Mouse (Mus musculus) limb, embryonic 10.5 days (tissue): ENCODE measurements around the gene Tlk1. TPM values are rescaled to one million over a fixed set of nuclear protein-coding genes. Genes with fewer than 3 reads are reported as not detected.

Source experiments
- DNase-seq: peaks from one replicate; pipeline ENCODE4 v3.0.0-alpha.2; 2017; ENCODE audit warnings: low spot score
- H3K27ac ChIP-seq: fragments of 300-500 bp; sonication (generic); 2 replicates; pipeline ENCODE4 v1.5.1; 2016; ENCODE audit warnings: mild to moderate bottlenecking
- H3K27me3 ChIP-seq: fragments of 300-500 bp; sonication (generic); 2 replicates; pipeline ENCODE4 v1.6.1; 2016; ENCODE audit warnings: low read depth, mild to moderate bottlenecking; ENCODE audit not compliant: poor library complexity, severe bottlenecking
- H3K36me3 ChIP-seq: fragments of 300-500 bp; sonication (generic); 2 replicates; pipeline ENCODE4 v1.6.1; 2016; ENCODE audit warnings: mild to moderate bottlenecking, moderate library complexity
- H3K4me1 ChIP-seq: fragments of 300-500 bp; sonication (generic); 2 replicates; pipeline ENCODE4 v1.6.1; 2016
- H3K4me3 ChIP-seq: fragments of 300-500 bp; sonication (generic); 2 replicates; pipeline ENCODE4 v1.5.1; 2016; ENCODE audit warnings: mild to moderate bottlenecking, moderate library complexity
- H3K9me3 ChIP-seq: fragments of 300-500 bp; sonication (generic); replicated peaks from 2 replicates; pipeline ENCODE4 v1.6.1; 2016; ENCODE audit warnings: mild to moderate bottlenecking
- WGBS: fragments of 180-500 bp; shearing (Covaris S2); methylation state at CpG from one replicate; pipeline ENCODE4 v1.1.7; 2016; 5-methylcytosine and 5-hydroxymethylcytosine counted together
- polyA plus RNA-seq: library from polyadenylated mRNA; unstranded; fragments of >200 nt; fragmentation: Nextera tagmentation; extraction: Ambion mirVana; gene quantifications from 2 replicates; pipeline ENCODE4 v1.2.1, GENCODE M21; 2016

The Tlk1 gene
- polyA plus RNA-seq, 1 experiment from 2014 or later: 27.6 TPM

DNA sequence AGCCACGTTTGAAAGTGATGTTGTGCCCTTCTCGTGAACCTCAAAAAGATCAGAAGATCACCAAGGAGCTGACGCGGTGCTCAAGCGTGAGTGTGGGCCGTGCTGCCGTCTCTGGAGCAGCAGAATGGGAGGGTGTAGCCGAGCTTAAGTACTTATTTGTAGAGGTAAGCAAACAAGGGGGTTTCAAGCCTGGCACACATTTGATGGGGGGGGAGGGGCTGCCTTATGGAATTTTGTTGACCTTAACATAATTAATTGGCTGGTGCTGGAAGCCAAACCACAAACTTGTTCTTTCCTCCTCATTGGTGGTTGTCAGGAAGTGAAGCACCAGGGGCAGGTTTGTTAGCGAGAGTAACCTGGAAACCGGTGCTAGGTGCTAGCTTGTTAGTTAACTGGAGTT, 129.8 kb downstream of the Tlk1 start:
- WGBS: 91% methylated on average over 10 of the region's 10 CpGs
- H3K36me3 ChIP-seq: peaks cover 32% of the 10 kb centered on the region
- DNase-seq: no peak
- H3K4me1 ChIP-seq: no peaks in the 10 kb centered on the region
- H3K27me3 ChIP-seq: no peaks in the 10 kb centered on the region
- H3K27ac ChIP-seq: no peak overlapping the region
- no peak overlapping the region for H3K4me3 ChIP-seq
- H3K9me3 ChIP-seq: no peaks in the 10 kb centered on the region

DNA sequence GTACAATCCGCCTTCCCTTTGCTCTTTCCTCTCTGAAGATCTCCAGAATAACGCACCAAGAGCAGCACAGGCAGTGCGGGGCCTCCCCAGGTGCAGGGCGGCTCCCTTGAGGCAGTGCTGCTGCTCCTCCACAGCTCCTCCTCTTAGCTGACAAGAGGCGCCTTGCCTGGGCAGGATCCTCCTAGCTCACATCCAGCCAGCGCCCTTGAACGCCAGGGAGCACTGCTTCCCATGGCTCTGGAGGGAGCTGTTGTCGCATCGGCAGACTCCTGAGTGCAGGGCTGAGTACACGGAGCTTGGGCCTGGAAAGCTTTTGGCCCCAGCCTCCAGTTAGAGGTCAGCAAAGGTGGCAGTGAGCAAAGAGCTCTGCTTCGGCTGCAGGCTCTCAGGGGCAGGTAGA, 135.3 kb downstream of the Tlk1 start:
- H3K27ac ChIP-seq: no peak overlapping the region
- H3K27me3 ChIP-seq: no peaks in the 10 kb centered on the region
- no peaks in the 10 kb centered on the region for H3K9me3 ChIP-seq
- no peaks in the 10 kb centered on the region for H3K4me1 ChIP-seq
- H3K36me3 ChIP-seq: peaks cover 85% of the 10 kb centered on the region
- no peak for DNase-seq
- no peak overlapping the region for H3K4me3 ChIP-seq
- WGBS: 89% methylated on average over 11 of the region's 11 CpGs

DNA sequence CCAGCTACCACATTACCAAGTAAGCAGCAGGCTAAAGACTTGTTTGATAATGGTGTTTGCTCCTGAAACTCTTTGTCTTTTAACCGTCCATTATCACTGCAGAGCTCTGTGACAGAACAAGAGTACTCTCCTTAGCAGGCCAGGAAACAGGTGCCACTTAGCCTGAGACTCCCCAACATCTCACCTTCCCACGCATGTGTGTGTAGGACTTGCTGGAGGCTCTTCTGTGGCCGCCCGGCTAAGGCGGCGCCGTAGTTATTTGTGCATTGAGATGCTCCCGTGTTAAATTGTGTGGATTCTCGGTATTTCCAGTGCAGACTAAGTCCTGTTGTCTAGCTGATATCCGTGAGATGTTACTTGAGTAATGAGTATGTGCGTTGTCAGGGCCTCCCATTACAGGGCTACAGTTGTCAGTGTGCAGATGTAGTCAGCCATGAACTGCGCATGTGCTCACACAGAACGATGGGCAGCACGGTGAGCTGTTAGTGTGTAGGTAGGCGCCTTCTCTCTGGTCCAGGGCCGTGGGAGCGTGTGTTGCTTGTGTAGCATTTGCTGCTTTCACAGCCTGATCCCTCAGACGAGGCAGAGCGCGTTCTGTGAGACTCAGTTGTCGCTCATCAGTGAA, 137.0 kb downstream of the Tlk1 start:
- H3K27ac ChIP-seq: no peak overlapping the region
- no peak for DNase-seq
- WGBS: 96% methylated on average over 21 of the region's 21 CpGs
- H3K4me1 ChIP-seq: no peaks in the 10 kb centered on the region
- H3K9me3 ChIP-seq: no peaks in the 10 kb centered on the region
- no peaks in the 10 kb centered on the region for H3K27me3 ChIP-seq
- H3K36me3 ChIP-seq: peaks cover 100% of the 10 kb centered on the region
- no peak overlapping the region for H3K4me3 ChIP-seq

DNA sequence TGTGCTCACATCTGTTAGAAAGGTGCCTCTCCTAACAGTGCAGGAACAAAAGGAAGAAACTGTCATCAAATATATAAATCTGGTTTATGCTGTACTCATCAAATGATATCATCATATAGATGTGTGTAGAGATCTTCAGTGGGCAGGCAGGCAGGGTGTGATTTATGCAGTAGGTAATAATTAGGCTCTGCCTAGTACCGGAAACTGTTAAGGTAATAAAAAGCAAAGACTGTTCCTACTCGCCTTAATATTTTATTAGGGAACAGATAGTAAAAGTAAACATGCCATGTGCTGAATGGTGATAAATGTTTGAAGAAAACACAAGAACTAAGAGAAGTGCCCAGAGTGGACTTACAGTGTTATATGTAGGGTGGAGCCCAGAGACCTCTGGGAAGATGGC, 143.2 kb downstream of the Tlk1 start:
- H3K4me1 ChIP-seq: no peaks in the 10 kb centered on the region
- 80% methylated on average over 2 of the region's 2 CpGs for WGBS
- H3K27me3 ChIP-seq: no peaks in the 10 kb centered on the region
- no peaks in the 10 kb centered on the region for H3K9me3 ChIP-seq
- DNase-seq: no peak
- no peak overlapping the region for H3K27ac ChIP-seq
- H3K4me3 ChIP-seq: no peak overlapping the region
- peaks cover 96% of the 10 kb centered on the region for H3K36me3 ChIP-seq

DNA sequence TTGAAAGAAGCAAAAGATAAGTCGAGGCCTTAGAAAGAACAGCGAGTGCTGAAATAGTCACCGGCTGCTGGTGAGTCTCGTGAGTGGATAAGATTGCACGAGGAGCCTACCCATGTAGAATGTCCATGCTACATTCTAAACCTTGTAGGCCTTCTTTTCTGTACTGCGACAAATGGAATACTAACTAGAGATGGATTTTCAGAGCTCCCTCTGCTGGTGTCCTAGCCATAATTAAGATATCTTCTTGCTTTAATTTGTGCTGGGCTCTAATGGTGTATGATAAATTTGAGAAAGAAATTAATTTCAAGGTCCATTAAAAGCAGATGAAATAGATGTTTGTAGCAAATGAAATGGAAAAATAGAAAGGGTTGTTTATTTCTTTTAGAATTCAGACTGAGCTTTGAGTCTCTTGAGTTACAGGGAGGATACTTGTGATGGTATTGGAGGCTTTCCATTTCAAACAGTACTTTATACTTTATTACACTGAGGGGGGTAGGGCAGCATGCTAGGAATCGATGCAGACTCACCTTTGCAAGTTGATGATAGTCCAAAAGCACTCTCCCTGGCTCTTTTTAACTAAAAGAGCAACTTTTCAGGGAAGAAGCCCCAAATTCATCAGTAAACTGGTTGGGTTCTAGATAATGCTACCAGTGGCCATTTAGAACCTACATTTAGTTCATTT, 151.9 kb downstream of the Tlk1 start:
- 92% methylated on average over 7 of the region's 7 CpGs for WGBS
- H3K4me3 ChIP-seq: no peak overlapping the region
- no peak for DNase-seq

GRCm38 (mm10) chr2:70672476-70672875, 153.1 kb downstream of the Tlk1 start:
- Histone ChIP-seq H3K27ac (no peak overlapping the region), H3K4me3 (no peak overlapping the region)

More for the DNA sequence above, 151.9 kb downstream of the Tlk1 start:
- H3K9me3 ChIP-seq: no peaks in the 10 kb centered on the region
- no peaks in the 10 kb centered on the region for H3K4me1 ChIP-seq
- H3K27me3 ChIP-seq: no peaks in the 10 kb centered on the region
- H3K36me3 ChIP-seq: peaks cover 11% of the 10 kb centered on the region
- H3K27ac ChIP-seq: no peak overlapping the region

DNA sequence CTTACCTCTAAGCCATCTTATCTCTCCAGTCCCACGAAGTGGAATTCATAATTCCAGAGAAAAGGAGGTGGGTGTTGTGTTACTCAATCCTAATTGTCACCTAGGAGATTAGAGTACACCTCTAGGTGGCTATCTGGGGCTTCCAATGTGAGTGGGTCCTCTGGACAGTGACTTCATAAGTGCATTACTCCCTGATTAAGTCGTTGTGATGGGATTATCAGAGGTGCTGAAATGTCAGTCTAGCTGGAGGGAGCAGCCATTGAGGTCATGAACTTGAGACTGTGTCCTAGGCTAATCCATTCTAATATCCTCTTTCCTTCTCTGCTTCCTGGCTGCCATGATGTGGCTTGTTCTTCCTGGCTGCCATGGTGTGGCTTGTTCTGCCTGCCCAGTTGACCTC, 155.6 kb downstream of the Tlk1 start:
- no peak for DNase-seq
- H3K4me3 ChIP-seq: no peak overlapping the region
- no peaks in the 10 kb centered on the region for H3K4me1 ChIP-seq
- 72% methylated on average over 2 of the region's 2 CpGs for WGBS
- H3K27ac ChIP-seq: no peak overlapping the region
- no peaks in the 10 kb centered on the region for H3K9me3 ChIP-seq
- no peaks in the 10 kb centered on the region for H3K27me3 ChIP-seq
- peaks cover 18% of the 10 kb centered on the region for H3K36me3 ChIP-seq

More at GRCm38 (mm10) chr2:70672476-70672875, 153.1 kb downstream of the Tlk1 start:
- Histone ChIP-seq H3K27me3 (no peaks in the 10 kb centered on the region), H3K9me3 (no peaks in the 10 kb centered on the region), H3K4me1 (no peaks in the 10 kb centered on the region), H3K36me3 (peaks cover 2% of the 10 kb centered on the region; the same call in 1 of the 2 replicates)
- DNase-seq: no peak
- 86% methylated on average over 2 of the region's 2 CpGs for WGBS

DNA sequence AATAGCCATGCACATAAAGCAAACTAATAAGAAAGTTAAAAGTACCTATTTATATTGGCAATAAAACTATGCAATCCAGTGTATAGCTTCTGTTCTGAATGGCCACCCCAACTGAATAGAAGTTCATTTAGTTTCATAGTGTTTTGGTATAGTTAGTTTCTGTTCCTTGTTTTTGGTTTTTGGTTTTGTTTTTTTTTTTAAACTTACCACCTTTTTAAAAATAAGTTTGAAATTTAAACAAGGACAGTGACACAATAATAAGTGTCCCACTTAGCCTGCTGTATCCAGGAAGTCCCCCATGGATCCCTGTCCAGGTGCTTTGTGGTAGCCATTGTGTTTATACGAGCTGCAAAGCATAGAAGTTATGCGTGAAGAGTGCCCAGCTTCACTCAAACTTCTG, 156.3 kb downstream of the Tlk1 start:
- WGBS: 94% methylated on average over 2 of the region's 2 CpGs

GRCm38 (mm10) chr2:70667016-70667415, 158.5 kb downstream of the Tlk1 start:
- H3K4me1 ChIP-seq: peaks cover 9% of the 10 kb centered on the region
- H3K27me3 ChIP-seq: no peaks in the 10 kb centered on the region
- H3K4me3 ChIP-seq: no peak overlapping the region
- H3K36me3 ChIP-seq: peaks cover 26% of the 10 kb centered on the region
- H3K9me3 ChIP-seq: no peaks in the 10 kb centered on the region
- WGBS: 93% methylated on average over 7 of the region's 7 CpGs
- no peak overlapping the region for H3K27ac ChIP-seq
- DNase-seq: no peak

More for the DNA sequence above, 156.3 kb downstream of the Tlk1 start:
- H3K27me3 ChIP-seq: no peaks in the 10 kb centered on the region
- no peaks in the 10 kb centered on the region for H3K4me1 ChIP-seq
- DNase-seq: no peak
- H3K36me3 ChIP-seq: peaks cover 23% of the 10 kb centered on the region
- H3K4me3 ChIP-seq: no peak overlapping the region
- H3K27ac ChIP-seq: no peak overlapping the region
- no peaks in the 10 kb centered on the region for H3K9me3 ChIP-seq

DNA sequence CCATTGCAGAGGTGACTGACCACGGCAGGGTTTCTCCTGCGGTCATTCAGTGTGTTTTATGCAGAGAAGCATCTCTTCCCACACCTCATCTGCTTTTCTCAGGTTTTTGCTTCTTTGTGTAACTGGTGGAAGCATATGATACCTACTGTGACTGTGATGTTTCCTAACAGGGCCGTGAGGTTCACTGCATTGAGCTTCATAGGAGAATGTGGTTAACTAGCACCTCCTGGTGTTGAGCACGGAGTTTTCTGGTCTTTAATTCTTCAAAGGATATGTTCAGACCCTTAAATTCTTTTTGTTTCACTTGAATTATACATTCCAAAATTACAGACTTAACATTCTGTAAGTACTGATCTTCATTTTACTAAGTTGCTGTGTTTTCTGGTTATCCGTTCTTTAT, 161.8 kb downstream of the Tlk1 start:
- 91% methylated on average over 5 of the region's 5 CpGs for WGBS
- DNase-seq: no peak
- H3K9me3 ChIP-seq: no peaks in the 10 kb centered on the region
- no peak overlapping the region for H3K4me3 ChIP-seq
- H3K27ac ChIP-seq: no peak overlapping the region
- H3K36me3 ChIP-seq: peaks cover 24% of the 10 kb centered on the region
- H3K27me3 ChIP-seq: no peaks in the 10 kb centered on the region
- peaks cover 14% of the 10 kb centered on the region for H3K4me1 ChIP-seq

Other genes with a start within 250 kb of the Tlk1 start
- gene Gorasp2, start 164.2 kb downstream of the Tlk1 start, polyA plus RNA-seq: 173 TPM in 2 replicates
- gene Gm26558, start 163.6 kb downstream of the Tlk1 start, polyA plus RNA-seq: 3.4 and 4.6 TPM in 2 replicates
- gene Dcaf17, start 229.6 kb upstream of the Tlk1 start, polyA plus RNA-seq: 30.6 and 31.1 TPM in 2 replicates
- 22.9 and 23.1 TPM in 2 replicates for gene Mettl8, start 229.9 kb upstream of the Tlk1 start, polyA plus RNA-seq